Mouse (Mus musculus) brain, embryonic 18.5 days (tissue): ENCODE results near the gene Gm49383.

ENCODE experiments used
- DNase-seq: peaks from one replicate; pipeline ENCODE4 v3.0.0-alpha.2; 2012; ENCODE audit warnings: low read depth, low spot score

The Gm49383 gene

DNA sequence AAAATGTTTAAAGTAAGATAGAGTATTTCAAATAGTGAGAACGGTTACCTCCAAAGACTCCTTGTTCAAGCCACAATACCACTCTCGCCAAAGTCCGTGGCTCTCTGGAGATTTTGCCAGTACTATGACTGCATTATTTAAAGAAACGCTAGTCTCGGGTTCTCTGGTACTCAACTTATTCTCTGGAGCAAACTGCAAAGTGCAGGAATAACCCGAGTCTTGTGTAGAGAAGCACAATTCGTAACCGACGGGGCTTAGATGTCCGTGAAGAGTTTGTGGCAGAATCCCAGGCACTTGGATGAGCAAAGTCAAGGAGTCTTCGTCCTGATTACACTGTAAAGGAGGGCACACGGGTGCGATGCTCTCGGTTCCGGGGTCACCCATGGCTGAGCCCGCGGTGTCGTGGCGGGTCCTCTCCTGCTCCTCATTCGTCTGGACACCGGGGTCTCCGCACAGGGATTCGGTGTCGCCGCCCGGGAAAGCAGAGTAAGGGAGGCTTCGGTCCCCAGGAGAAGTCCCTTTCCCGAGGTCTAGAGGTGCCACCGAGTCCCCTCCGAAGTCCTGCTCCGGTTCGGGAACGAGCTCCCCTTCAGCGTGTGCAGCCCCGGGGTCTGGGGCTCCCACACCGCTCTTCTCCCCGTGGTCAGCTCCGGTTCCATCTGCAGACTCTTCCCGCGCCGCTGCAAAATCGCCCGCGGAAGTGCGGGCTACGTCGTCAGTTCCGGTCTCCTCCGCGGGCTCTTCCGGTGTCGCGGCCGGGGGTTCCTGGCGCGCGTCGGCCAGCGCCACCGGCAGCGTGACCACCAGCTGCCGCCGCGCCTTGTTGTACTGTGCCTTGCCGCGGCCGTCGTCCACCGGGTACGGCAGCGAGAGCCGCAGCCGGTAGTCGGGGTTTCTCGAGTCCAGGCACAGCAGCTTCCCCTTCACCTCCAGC is at the start of gene Gm49383:
Gm49383 (minus strand) TSS at position 661 of the 934 bp plus-strand sequence.
- DNase-seq = peak; percentile 52

DNA sequence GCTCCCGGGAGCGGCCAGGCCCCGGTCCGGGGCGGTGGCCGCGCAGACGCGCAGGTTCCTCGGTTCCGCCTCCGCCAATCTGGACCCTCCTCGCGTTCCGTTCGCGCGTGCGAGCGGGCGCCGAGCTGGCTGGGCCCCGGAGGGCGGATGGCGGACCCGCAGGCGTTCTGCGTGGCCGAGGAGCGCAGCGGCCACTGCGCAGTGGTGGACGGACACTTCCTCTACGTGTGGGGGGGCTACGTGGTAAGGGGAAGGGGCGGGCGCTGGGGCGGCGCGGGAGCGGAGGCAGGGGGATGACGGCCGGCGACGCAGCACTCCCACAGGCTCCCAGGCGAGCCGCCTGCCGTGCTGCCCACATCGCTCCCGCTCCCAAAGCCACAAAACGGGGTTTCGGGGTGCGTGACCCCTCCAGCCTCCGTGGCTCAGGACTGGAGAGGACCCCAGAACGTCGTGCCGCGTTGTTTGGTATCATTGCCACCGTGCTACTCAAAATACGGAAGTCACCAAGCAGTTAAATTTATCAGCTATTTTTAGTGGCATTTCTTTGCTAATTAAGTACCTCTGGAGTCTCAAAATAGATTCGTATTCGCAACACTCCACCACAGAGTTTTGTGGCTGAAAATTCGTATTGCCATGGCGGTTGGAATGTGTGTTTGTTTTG is 45.0 kb upstream of the Gm49383 start:
- DNase-seq = peak; percentile 37

DNA sequence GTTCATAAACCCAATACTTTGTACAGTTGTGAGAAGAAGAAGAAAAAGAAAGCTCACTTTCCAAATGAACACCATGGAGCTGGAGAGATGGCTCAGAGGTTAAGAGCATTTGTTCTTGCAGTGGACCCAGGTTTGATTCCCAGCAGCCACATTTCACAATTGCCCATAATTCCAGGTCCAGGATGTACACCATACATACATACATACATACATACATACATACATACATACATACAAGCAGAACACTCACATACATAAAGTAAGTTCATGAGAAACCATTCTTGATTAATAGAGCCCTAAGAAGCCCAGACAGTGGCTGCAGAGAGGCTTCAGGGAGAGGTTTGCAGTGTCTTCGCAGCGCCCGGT is 44.5 kb upstream of the Gm49383 start:
- no peak for DNase-seq

DNA sequence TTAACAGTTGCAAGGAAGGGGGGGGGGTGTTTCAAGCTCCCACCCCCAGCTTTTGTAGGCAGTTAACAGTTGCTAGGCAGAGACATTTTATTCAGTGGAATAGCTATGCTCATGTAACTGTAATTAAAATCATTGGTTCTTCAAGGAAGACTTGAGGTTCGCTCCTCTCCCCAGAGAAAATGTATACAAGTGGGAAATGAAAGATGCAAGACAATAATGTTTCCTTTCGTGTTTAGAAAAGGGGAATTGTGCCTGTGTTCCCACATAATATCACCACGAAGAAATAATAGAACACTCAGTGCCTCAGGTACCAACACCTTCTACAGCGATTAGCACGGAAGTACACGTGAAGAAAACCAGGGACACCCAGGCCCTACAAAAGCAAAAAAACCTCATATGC is 44.0 kb upstream of the Gm49383 start, which contains the start of gene Klhdc1:
Klhdc1 (plus strand) TSS at position 301 of the 400 bp plus-strand sequence.
- DNase-seq = no peak

DNA sequence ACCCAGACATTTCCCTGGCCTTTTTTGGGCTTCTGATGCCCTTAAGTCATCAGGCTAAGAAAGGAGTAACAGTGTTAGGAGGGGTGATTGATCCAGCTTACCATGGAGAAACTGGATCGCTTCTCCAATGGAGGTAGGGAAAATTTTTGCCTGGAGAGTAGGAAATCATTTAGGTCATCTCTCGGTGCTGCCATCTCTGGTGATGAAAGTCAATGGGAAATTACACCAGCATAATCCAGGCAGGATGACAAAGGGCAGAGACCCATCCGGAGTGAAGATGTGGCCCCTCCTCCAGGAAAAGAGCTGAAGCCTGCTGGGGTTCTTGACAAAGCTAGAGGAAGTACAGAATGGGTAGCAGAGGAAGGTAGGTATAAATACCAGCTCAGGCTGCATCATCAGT is 41.4 kb upstream of the Gm49383 start:
- DNase-seq = no peak

DNA sequence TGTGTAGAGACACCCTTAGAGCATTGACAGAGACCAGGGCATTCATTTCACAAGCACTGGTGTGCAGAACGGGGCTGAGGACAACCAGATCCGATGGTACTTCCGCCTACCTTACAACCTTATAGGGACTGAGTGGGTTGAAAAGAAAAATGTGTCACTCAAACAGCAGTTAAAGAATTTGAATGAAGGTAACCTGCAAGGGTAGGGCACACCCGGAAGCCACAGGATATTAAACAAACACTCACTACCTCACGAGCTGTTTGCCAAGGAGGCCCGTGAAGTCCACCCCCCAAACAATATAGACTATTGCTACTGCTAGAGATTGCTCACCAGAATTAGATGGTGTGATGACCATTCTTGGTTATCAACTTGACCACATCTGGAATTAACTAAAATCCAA is 38.9 kb upstream of the Gm49383 start:
- no peak for DNase-seq

DNA sequence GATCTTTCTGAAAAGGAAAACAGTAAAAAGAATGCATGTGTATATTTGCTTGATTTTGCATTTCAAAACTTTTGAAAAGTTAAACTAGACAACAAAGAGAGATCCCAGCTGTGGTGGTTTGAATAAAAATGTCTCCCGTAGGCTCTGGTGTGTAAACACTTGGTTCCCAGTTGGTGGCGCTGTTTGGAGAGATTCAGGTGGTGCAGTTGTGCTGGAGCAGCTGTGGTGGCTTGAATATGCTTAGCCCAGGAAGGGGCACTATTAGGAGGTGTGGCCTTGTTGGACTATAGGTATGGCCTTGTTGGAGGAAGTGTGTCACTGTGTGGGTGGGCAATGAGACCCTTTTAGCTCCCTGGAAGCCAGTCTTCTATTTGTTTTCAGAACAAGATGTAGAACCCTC is 32.3 kb upstream of the Gm49383 start:
- DNase-seq = no peak

DNA sequence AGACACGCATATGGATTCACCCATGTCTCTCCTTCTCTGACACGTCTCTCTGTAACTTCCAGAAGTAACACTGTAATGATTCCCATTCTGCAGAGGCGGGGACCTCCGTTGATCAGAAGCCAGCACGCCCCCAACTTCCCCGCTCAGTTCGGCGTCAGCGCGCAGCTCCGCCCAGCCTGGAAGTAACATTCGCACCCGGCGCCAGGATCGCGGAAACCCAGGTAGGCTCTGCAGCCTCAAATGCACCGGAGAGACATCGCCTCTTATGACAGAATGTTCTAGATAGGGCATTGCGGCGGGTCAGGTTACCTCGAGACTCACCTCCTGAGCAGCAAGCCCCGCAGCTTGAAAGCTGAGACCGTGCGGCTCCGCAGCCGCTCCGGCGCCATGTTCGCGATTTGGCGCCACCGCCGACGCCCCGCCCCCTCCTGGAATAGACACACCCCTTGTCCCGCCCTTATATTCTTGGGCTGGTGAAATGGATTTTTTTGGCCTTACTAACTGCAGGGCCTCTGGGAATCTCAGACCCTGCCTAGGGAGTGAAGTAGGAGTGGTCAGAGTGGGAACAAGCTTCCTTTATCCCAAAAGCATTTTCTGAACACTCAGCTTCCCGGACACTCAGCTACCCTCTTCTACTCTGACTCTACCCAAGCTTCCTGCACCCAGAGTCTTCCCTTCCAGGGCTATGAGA is 31.0 kb upstream of the Gm49383 start, which contains the start of gene Pole2:
Pole2 (minus strand) TSS at position 420 of the 691 bp plus-strand sequence.
- no peak for DNase-seq

DNA sequence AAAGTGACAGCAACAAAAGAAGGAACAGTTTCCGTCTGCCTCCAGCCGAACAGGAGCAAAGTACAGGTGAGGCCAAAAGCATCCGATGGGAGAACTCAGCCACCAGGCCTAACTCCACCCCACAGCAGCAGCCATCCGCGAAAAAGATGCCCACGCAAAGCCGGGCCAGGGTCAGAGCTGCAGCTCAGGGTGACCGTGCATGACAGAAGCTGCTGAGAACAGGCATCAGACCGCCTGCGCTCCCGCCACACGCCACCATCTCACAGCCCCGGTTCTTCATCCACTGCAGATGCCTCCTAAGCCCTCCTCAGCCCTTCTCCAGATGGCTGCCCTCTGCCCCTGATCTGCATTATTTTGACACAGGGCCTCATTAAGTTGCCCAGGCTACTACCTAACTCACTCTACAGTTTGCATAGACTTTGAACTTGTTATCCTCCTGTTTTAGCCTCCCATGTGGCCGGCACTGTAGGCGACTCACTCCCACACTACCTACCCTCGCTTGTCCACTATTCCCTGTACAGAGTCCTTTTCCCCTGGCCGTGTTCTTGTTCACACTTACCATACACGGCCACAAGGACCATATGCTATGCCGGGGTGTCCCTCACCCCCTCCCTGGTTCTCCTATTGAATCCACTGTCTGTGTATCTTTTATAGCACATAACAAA is 23.8 kb upstream of the Gm49383 start:
- no peak for DNase-seq

DNA sequence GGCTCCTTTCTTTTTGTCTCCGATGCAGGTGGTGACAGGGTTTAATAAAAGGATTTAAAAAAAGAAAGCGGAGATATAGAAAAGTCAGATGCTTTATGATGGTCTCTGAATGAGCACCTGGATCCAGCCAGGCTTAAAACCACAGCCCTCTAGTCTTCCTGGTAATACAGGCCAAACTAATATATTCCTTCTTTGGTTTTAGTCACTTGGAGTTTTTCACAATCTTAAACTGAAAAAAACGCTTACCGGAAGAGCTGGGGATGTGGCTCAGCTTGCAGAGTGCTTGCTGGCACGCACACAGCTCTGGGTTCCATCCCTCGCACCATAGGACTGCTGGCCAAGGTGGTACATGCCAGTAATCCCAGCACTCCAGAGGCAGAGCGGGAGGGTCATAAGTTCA is 19.7 kb upstream of the Gm49383 start:
- no peak for DNase-seq

DNA sequence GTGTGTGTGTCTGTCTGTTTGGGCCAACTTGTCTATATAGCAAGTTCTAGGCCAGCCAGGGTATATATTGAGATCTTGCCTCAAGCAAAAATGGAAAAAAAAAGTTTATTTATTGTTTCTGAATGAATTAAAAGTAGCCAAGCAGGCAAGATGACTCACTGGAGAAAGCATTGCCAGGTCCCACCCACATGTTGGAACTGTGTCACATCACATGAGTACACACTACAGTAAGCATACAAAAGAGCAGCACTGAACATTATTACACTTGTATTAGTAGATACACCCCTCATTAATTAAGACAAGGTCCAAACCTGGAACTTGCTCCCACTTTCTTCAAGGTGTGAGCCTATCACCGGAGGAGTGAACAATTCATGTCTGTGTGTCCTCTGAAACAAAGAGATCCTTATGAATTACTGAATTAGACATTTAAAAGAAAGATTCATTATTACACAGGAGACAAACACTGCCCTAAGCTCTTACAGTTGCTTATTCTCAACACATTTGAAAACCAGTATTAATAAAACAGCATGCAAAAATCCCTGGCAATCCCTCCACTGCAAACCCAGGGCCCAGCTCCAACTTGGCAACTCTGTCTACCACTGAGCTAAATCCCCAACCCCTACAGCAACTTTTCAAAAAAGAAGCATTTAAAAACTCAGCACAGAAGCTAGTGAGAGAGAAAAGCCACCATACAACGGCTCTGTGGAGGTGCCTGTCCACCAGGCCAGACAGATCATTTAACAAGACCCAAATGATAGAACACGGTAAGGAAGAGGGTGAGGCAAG is 18.3 kb upstream of the Gm49383 start:
- no peak for DNase-seq

DNA sequence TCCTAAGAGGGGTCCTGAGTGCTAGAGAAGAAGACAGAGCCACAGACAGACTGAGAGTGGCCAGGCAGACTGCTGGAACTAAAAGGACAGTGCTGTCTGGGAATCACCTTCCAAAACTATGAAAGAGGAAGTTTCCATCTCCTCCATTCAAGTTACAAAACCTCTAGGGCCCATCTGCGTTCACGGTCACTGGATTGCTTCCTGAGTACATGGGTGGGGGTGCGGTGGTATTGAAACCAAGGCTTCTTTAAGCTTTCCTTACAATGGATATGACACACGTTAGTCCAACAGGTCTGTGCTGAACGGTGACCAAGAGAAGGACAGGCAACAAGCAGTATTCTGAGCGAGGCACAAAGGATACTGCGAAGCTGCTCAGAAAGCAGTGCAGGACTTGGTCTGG is 17.5 kb upstream of the Gm49383 start:
- no peak for DNase-seq

DNA sequence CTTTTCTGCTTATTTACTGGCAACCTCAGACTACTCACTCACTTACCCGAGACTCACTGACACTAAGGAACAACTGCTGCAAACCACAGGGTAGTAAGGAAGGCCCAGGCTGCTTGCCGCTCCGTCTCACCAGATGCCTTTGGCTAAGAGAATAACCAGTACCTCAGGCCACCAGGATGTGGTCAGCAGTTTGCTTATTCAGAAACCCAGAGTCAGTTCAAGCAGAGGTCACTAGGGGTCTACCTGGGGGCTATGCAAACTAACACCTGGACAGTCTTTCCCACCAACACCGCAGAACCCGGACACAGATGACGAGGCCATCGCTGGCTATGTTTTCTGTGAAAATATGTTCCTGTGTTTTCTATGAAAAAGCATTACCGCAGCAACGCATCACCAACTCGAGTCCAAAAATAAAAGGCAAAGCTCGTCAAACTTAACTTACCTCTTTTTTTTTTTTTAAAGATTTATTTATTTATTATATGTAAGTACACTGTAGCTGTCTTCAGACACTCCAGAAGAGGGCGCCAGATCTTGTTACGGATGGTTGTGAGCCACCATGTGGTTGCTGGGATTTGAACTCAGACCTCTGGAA is 16.4 kb upstream of the Gm49383 start:
- no peak for DNase-seq

DNA sequence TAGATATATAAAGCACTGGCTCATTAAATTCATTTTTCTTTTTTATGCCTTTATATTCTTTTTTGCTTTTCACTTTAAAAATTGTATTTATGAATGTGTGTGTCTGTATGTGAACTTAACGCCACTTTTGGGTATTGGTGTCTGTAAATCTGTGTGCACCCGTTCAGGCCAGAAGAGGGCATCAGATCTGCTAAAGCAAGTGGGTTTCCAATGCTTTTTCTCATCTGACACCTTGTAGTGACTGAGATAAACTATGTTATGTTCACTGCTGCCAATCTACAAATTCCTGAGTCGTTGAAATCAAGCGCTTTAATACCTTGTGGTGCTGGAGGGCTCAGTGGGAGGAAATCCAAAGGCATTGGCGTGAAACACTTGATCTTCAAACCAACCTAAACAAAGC is 14.2 kb upstream of the Gm49383 start:
- no peak for DNase-seq

DNA sequence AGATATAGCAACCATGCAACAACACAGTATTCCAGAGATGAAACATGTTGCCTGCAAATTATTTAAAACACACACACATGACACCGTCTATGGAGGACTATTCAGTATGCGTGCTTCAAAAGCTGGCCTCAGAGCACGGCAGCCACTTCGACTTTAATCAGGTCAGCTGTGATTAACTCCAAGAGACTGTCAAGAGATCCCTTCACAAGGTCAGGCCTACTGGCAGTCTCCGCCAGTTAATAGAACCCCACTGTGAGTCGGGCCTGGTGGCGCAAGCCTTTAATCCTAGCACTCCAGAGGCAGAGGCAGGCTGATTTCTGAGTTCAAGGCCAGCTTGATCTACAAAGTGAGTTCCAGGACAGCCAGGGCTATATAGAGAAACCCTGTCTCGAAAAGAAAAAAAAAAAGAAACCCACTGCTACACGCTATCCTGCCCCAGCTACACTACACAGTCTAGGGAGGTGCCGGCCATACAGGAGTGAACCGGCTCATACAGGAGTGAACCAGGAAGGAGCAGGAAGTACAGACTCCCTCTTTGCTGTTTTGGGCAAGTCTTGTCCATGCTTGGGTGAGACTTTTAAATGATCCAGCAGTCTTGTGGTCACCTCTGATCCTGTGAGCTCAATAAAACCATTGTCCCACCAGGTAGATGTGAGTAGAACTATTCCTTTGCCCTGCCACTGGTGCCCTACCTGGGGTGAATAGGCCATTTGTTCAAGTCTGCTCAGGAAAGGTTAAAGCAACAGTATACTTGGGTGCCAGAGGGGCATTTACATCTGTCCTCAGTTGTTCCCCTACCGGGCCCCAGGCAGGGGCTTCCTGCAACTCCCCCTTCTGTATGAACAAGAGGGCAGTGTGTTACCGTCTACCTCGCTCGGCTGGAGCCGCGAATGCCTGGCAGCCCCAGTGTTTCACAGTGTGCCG is 13.4 kb upstream of the Gm49383 start:
- DNase-seq = no peak

DNA sequence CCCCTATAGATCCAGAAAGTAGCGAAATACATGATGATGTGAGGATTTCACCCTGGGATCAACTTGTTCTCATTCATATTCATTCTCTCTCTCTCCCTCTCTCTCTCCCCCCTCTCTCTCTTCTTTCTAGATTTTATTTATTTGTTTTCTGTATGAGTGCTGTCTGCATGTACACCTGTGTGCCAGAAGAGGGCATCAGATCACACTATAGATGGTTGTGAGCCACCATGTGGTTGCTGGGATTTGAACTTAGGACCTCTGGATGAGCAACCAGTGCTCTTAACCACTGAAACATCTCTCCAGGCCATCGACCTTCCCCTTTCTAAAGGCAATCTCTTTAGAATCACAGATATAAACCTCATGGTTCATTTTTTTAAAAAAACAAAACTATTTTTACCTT is 11.6 kb upstream of the Gm49383 start:
- DNase-seq = no peak

DNA sequence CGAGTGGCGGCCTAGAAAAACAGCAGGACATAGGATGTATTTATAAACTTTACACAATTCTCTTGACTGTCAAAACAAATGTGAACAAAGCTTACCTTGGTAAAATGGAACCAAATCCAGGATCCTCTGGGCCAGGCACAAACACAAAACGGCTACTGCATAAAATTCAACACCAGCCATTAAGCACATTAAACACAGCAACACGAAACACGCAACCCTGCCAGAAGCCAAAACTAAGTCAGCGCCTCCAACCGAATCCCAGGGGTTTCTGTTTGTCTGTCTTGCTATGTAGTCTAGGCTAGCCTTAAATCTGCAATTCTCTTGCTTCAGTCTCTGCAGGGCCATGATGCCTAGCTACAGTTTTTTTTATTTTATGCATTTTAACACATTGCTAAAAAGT is 11.0 kb upstream of the Gm49383 start:
- DNase-seq = no peak

DNA sequence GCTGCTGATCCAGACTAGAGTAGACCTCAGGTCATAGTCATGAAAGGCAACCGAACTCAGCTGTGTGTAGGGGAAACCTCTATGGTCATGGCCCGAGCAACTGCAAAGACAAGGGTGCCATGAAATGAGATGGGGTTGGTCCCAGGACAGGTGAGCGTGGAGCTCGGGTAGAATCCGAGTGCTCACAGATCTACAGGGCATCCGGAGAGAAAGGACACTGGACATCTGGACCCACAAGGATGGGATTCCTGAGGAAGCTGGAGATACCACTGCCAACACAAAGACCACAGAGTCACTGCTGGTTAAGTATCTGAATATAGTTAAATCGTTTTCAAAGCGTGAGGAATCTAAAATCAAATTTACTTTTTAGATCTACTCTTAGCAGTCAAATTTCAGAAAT is 10.5 kb upstream of the Gm49383 start:
- DNase-seq = no peak

DNA sequence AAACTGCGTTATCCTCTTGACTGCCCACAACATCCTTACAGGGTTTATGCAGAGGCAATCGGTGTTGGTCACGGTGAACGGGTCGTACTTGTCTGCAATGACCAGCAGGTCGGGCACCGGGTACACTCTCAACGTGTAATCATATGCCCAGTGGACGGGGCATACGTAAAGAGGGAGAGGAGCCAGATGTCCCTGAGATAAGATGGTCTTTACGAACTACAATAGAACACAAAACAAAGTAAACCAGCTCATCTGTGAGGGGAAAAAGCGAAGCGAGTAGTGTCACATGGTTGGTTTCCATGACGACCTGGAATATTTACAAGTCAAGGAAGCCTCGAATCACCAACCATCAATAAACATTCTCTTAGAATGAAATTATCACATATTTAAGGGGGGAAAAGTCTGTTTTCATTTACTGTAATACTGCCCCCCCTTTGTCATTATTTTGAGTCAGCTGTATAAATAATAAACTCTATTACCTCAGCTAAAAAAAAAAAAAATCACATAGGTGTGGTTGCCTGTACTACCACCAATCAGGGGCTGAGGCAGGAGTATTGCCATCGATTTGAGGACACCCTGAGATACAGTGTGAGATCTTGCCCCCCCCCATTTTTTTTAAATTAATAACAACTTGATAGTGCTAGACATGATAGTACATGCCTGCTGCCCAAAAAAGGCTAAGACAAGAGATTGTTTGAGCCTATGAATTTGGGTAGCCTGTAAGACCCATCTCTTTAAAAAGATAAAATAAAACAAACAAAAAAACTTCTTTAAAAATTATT is 7.3 kb upstream of the Gm49383 start, which contains the start of gene Gm49384:
Gm49384 (minus strand) TSS at position 216 of the 782 bp plus-strand sequence.
- DNase-seq = no peak
